ENCODE assay signal across 14 mouse cellular contexts in genomic region chr2:32068811-32069607, GRCm38 (mm10). TPM values are rescaled to one million over a fixed set of nuclear protein-coding genes. Genes with fewer than 3 reads are reported as not detected.
A peak's percentile ranks its signal among the peaks of the same experiment; 100 is the strongest.
DNase-seq lines count a peak whose midpoint lies in the region; TF ChIP-seq lines count a peak whose summit lies in the region.
"Had no signal": no experiment of that assay in that cellular context is flagged by ENCODE, and none has a peak within 500 bp of the region (broad histone marks: within the 10 kb centered on the region; RNA-seq: fewer than 3 reads in every experiment).

No protein-coding gene starts in this region.

- 54% methylated on average over 31 of the region's 31 CpGs for WGBS in heart, embryonic 10.5 days
- 53% methylated on average over 31 of the region's 31 CpGs for WGBS in limb, embryonic 10.5 days

- H3K27me3 ChIP-seq in heart, embryonic 10.5 days (ENCODE audit: insufficient read depth, poor library complexity, severe bottlenecking): no peaks in the 10 kb centered on the region
- H3K27me3 ChIP-seq in limb, embryonic 10.5 days (ENCODE audit: low read depth, poor library complexity, severe bottlenecking): peaks cover 13% of the 10 kb centered on the region
- H3K27me3 ChIP-seq: liver, embryonic 12.5 days had no signal

- H3K27ac ChIP-seq in heart, embryonic 10.5 days: peak overlapping the region; percentile 65; the same call in 1 of the 2 replicates
- no peak overlapping the region for H3K27ac ChIP-seq in layer of hippocampus, adult 2 months
- 0 out of 2 replicates have a peak overlapping the region, but pooled peaks have one; percentile 42 for H3K27ac ChIP-seq in limb, embryonic 10.5 days
- H3K27ac ChIP-seq: liver, embryonic 12.5 days; macrophage had no signal

- no peak for DNase-seq in heart, embryonic 10.5 days (ENCODE audit: low spot score)
- DNase-seq in heart, postnatal 4 days: no peak
- no peak for DNase-seq in layer of hippocampus, adult 2 months (ENCODE audit: low spot score in 2 of 2)
- no peak for DNase-seq in layer of hippocampus, adult 18-20 months (ENCODE audit: low spot score in 2 of 2)
- DNase-seq in R1 (ENCODE audit: low read depth, low spot score): peak; percentile 76
- no peak for DNase-seq in limb, embryonic 10.5 days (ENCODE audit: low spot score)
- no peak for DNase-seq in frontal cortex, adult 2 months (ENCODE audit: extremely low spot score in 1 of 2, low spot score in 1 of 2)
- DNase-seq in urinary bladder, postnatal 14 days (ENCODE audit: low spot score): no peak
- DNase-seq: cerebellum, adult 9-11 months; spleen, adult 18-20 months; thymus, postnatal 14 days had no signal

- H3K4me3 ChIP-seq in heart, embryonic 10.5 days: 0 out of 2 replicates have a peak overlapping the region, but pooled peaks have one; percentile 5
- no peak overlapping the region for H3K4me3 ChIP-seq in layer of hippocampus, adult 2 months
- H3K4me3 ChIP-seq in limb, embryonic 10.5 days: peak overlapping the region; percentile 30
- H3K4me3 ChIP-seq: liver, embryonic 12.5 days had no signal

- 0 out of 2 replicates have a peak, but pooled peaks have one; percentile 12 for TF ChIP-seq CTCF in layer of hippocampus, adult 2 months (conservative IDR thresholded peaks at IDR 0.05)

- peaks cover 75% of the 10 kb centered on the region for H3K4me1 ChIP-seq in heart, embryonic 10.5 days
- H3K4me1 ChIP-seq in limb, embryonic 10.5 days: peaks cover 14% of the 10 kb centered on the region

- H3K36me3 ChIP-seq in heart, embryonic 10.5 days: peaks cover 83% of the 10 kb centered on the region
- H3K36me3 ChIP-seq in limb, embryonic 10.5 days: no peaks in the 10 kb centered on the region

- H3K9me3 ChIP-seq in heart, embryonic 10.5 days: no peaks in the 10 kb centered on the region
- H3K9me3 ChIP-seq in limb, embryonic 10.5 days (replicated peaks): no peaks in the 10 kb centered on the region
- H3K9me3 ChIP-seq: liver, embryonic 12.5 days had no signal

RNA-seq across cellular contexts. Expression of gene Fam78a, which starts 15.6 kb away (rescaled TPM):
- polyA plus RNA-seq in heart, embryonic 10.5 days (2016; fragmentation: Nextera tagmentation; extraction: Ambion mirVana): 37.7 and 60.1 TPM in 2 replicates
- 10 to 100 TPM; 40.9 to 42.5 TPM for total RNA-seq in heart, postnatal 4 days (2021)
- total RNA-seq in layer of hippocampus, adult 2 months (2021): 1 to 10 TPM; 3.6 to 6.0 TPM
- total RNA-seq in layer of hippocampus, adult 18-20 months (2021): 1 to 10 TPM; 4.1 to 5.5 TPM
- 2.0 TPM in 2 replicates for polyA plus RNA-seq in limb, embryonic 10.5 days (2016; fragmentation: Nextera tagmentation; extraction: Ambion mirVana)
- 3.2 and 3.7 TPM in 2 replicates for polyA plus RNA-seq in frontal cortex, adult 2 months (2012; rRNA removed)

RNA-seq across cellular contexts. Expression of gene Plpp7, which starts 26.3 kb away (rescaled TPM):
- polyA plus RNA-seq in heart, embryonic 10.5 days (2016; fragmentation: Nextera tagmentation; extraction: Ambion mirVana): 10.9 and 12.9 TPM in 2 replicates
- 10 to 100 TPM; 15.7 to 20.5 TPM for total RNA-seq in heart, postnatal 4 days (2021)
- total RNA-seq in layer of hippocampus, adult 2 months (2021): 10 to 100 TPM; 20.2 to 21.8 TPM
- 10 to 100 TPM; 24.1 to 26.1 TPM for total RNA-seq in layer of hippocampus, adult 18-20 months (2021)
- polyA plus RNA-seq in limb, embryonic 10.5 days (2016; fragmentation: Nextera tagmentation; extraction: Ambion mirVana): 2.8 and 3.8 TPM in 2 replicates
- 31.8 and 34.6 TPM in 2 replicates for polyA plus RNA-seq in frontal cortex, adult 2 months (2012; rRNA removed)
- polyA plus RNA-seq: CD4-positive, CD25-positive, alpha-beta regulatory T cell, adult 4 months had no signal

Comparison
In these comparisons a context has a peak if more than half of its experiments do, and no peak if none do; other contexts are left out.
1. RNA of gene Fam78a, which starts 15.6 kb away (total RNA-seq): 40.9 to 42.5 TPM in heart, postnatal 4 days; 3.6 to 6.0 TPM in layer of hippocampus, adult 2 months and 4.1 to 5.5 TPM in layer of hippocampus, adult 18-20 months; every median in the first group is over 4 times any median in the second.